Mouse (Mus musculus) mammary gland, adult 2 months (tissue): ENCODE results near the gene Mbtps1. TPM values are rescaled to one million over a fixed set of nuclear protein-coding genes. Genes with fewer than 3 reads are reported as not detected.

ENCODE experiments used
- polyA plus RNA-seq: library from polyadenylated mRNA; depleted of rRNA; stranded (reverse); fragments of >200 nt; gene quantifications from 2 replicates; pipeline ENCODE4 v1.2.3, GENCODE M21; 2012; ENCODE audit warnings: low replicate concordance; rRNA removed

Gene Mbtps1
- 76.3 and 88.2 TPM in 2 replicates for polyA plus RNA-seq

DNA sequence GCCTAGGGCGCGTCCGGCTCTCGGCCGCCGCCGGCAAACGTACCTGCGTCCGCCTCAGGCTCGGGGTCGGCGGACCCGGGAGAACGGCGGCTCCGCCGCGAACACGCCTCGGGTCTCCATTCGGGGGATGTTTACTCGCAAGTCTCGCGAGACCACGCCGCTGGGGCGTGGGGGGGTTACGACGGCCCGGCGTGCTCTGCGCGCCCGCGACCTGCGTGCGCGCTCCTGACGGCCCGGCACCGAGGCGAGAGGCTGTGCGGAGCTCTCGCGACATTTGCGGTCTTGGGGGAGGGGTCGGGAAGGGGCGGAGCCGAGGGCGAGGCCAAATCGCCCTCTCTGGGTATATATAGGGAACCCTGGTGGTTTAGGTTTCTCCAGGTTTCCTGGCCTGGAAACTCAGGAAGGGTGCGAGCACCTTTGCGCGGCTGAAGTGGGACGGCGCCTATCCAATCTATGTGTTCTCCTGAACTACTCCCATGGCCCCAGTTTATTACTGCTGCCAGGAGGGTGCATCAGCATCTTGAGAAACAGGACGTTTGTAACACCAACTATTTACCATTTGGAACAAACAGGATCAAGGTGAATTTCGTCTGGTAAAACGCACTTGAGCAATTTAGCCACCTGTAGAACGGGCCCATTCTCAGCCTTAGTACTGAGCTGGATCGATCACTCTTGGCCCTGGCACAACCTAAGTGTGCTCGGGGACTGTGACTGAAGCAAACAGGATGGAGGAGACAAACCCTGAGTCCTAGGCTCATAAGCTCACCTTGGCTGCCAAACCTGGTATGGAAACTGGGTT is at the start of gene Mbtps1:
TSS of gene Mbtps1 (minus strand) at position 133 of the 799 bp plus-strand sequence.

DNA sequence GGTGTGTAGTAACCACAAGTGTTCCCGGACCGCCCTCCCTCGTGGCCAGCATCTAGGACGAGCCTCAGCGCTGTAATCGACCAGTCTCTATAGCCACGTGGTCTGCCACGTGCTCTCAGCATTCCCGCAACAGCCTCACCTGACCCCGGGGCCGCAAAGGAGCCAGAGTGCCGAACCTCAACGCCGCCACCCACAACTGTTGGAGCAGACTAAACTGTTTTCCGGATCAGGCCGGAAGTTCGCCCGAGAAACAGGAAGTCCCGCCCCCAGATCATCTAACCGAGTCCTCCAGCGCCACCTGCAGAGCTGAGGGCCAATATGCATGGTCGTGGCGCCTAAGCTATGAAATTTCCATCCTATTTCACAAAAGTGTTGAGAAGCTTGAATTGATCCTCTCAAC is 46.5 kb upstream of the Mbtps1 start, which contains the start of gene Taf1c:
TSS of gene Taf1c (minus strand) at position 227 of the 400 bp plus-strand sequence.

DNA sequence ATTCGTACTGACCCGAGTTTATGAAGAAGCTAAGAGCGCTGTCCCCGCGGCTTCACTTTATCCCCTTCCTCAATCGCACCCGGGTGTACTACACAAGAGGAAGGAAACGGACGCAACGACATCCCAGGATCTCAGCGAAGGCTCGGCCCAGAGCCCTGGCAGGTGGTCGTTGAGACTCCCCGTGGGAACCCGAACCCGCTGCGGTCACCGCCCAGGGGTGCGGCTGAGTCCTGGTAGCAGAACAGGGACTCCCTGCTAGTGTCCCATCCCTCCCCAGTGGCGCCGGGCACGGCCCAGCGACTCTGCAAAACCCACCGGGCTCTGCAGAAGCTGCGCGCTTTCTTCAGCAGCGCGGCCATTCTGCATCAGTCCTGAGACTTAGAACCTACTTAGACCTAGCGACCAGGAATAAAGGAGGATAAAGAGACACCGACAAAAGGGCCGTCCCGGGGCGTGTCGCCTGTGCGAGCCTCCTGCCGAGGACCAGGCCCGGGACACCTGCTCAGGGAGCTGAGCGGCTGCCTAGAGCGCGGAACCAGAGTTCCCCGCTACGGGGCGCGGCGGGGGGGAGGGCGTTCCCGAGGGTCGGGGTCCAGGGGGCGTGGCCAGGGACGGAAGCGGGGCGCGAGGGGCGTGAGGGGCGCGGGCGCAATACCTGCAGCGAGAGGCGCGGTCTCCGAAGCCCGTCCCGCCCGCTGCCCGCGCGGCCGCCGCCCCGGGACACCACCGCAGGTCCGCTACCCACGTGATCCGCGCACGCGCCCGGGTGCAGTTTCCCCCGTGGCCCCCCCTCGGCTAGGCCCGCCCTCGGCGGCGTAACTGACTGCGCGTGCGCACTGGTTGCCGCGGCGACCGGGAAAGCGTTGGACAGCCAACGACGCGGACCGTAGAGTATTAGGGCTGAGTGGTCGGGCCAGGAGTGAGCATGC is 16.2 kb upstream of the Mbtps1 start, which contains the start of the genes Hsdl1 and Dnaaf1:
TSS of gene Hsdl1 (minus strand) at position 747 of the 929 bp plus-strand sequence.
TSS of gene Dnaaf1 (plus strand) at position 799 of the 929 bp plus-strand sequence.

DNA sequence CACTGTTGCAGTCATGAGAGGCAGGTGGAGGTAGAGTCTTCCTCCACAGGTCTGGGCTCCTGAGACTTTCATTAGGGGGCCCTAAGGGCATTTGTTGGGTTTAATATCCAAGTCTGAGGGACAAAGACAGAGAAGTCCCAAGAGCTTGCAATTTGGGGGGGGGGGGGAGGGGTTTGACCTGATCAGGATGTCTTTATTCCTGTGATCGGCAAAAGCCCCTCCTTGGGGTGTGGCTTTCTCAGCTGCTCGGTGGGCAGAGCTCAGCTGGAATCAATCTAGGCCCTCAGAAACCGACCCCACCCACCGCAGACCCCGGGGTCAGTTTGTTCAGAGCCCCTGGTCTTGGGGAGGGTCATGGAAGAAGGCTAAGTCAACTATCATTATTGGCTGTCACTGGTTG is 56.9 kb downstream of the Mbtps1 start, which contains the start of gene Slc38a8:
TSS of gene Slc38a8 (minus strand) at position 101 of the 400 bp plus-strand sequence.

Other genes with a start within 250 kb of the Mbtps1 start
- 70.2 and 126 TPM in 2 replicates for gene Hsbp1, start 214.2 kb downstream of the Mbtps1 start, polyA plus RNA-seq
- 45.3 and 61.0 TPM in 2 replicates for gene Mlycd, start 163.9 kb downstream of the Mbtps1 start, polyA plus RNA-seq
- gene Osgin1, start 124.6 kb downstream of the Mbtps1 start, polyA plus RNA-seq, result 26.0 and 28.9 TPM in 2 replicates
- 0.88 and 1.0 TPM in 2 replicates for gene Necab2, start 112.0 kb downstream of the Mbtps1 start, polyA plus RNA-seq
- gene Slc38a8, start 57.0 kb downstream of the Mbtps1 start, polyA plus RNA-seq, result 0.05 and 0.16 TPM in 2 replicates
- 22.5 and 27.9 TPM in 2 replicates for gene Hsdl1, start 16.4 kb upstream of the Mbtps1 start, polyA plus RNA-seq
- not detected in 2 replicates for gene Dnaaf1, start 16.5 kb upstream of the Mbtps1 start, polyA plus RNA-seq
- gene Taf1c, start 46.5 kb upstream of the Mbtps1 start, polyA plus RNA-seq, result 21.6 and 47.0 TPM in 2 replicates
- gene Adad2, start 54.0 kb upstream of the Mbtps1 start, polyA plus RNA-seq, result not detected in 2 replicates
- gene Kcng4, start 76.9 kb upstream of the Mbtps1 start, polyA plus RNA-seq, result 1.4 and 1.7 TPM in 2 replicates
- 8.0 and 21.8 TPM in 2 replicates for gene Wfdc1, start 107.6 kb upstream of the Mbtps1 start, polyA plus RNA-seq
- gene Atp2c2, start 141.3 kb upstream of the Mbtps1 start, polyA plus RNA-seq, result 2.5 and 2.9 TPM in 2 replicates
- 9.8 and 10.4 TPM in 2 replicates for gene Tldc1, start 219.7 kb upstream of the Mbtps1 start, polyA plus RNA-seq